8 mouse cellular contexts compared by ENCODE assay signal in genomic region chr2:112262779-112263295, GRCm38 (mm10). TPM values are rescaled to one million over a fixed set of nuclear protein-coding genes. Genes with fewer than 3 reads are reported as not detected.
DNase-seq lines count a peak whose midpoint lies in the region; ATAC-seq and TF ChIP-seq lines count a peak whose summit lies in the region.

No protein-coding gene starts in this region.

- H3K9ac ChIP-seq in heart, embryonic 15.5 days = peak overlapping the region; percentile 69
- H3K9ac ChIP-seq in ES-E14 (ENCODE audit: insufficient read depth, low read depth, low read length, poor library complexity, severe bottlenecking) = peak overlapping the region; percentile 94
- peak overlapping the region; percentile 59; the same call in 1 of the 2 replicates for H3K9ac ChIP-seq in forebrain, embryonic 11.5 days (ENCODE audit: low read length)
- peak overlapping the region; percentile 76 for H3K9ac ChIP-seq in liver, embryonic 13.5 days

- peak overlapping the region; percentile 80 for H3K4me2 ChIP-seq in heart, embryonic 15.5 days
- H3K4me2 ChIP-seq in forebrain, embryonic 11.5 days (ENCODE audit: low read depth, low read length, severe bottlenecking) = peak overlapping the region; percentile 61
- H3K4me2 ChIP-seq in liver, embryonic 13.5 days = peak overlapping the region; percentile 75

- H3K27ac ChIP-seq in heart, embryonic 15.5 days = no peak overlapping the region
- no peak overlapping the region for H3K27ac ChIP-seq in ES-E14 (ENCODE audit: insufficient read depth, low read depth, low read length, poor library complexity, severe bottlenecking)
- no peak overlapping the region for H3K27ac ChIP-seq in forebrain, embryonic 11.5 days (ENCODE audit: low read depth, low read length)
- peak overlapping the region; percentile 81 for H3K27ac ChIP-seq in liver, embryonic 13.5 days

- no peak for DNase-seq in heart, adult 18-20 months
- no peak for DNase-seq in ES-E14 (ENCODE audit: low read depth, low spot score)
- no peak for DNase-seq in forebrain, embryonic 11.5 days (ENCODE audit: low spot score)
- peak; percentile 34 for DNase-seq in liver, embryonic 13.5 days
- DNase-seq in gastrocnemius, postnatal 4 days (ENCODE audit: low spot score in 2 of 2) = no peak
- no peak for DNase-seq in right cerebral cortex, adult 2 months (ENCODE audit: low spot score in 2 of 2)
- DNase-seq in adrenal gland, postnatal 25 days = no peak

- no peaks in the 10 kb centered on the region for H3K9me3 ChIP-seq in heart, embryonic 15.5 days (replicated peaks)
- no peaks in the 10 kb centered on the region for H3K9me3 ChIP-seq in ES-E14 (ENCODE audit: control insufficient read depth, insufficient read depth, low read depth, low read length)
- no peaks in the 10 kb centered on the region for H3K9me3 ChIP-seq in forebrain, embryonic 11.5 days (ENCODE audit: control insufficient read depth, low read length)
- H3K9me3 ChIP-seq in liver, embryonic 13.5 days (replicated peaks) = no peaks in the 10 kb centered on the region

- ATAC-seq in heart, embryonic 15.5 days (replicated peaks; ENCODE audit: insufficient number of reproducible peaks, insufficient read depth, low FRiP score, low read depth) = no peak
- ATAC-seq in forebrain, embryonic 11.5 days (replicated peaks; ENCODE audit: low FRiP score) = no peak
- ATAC-seq in liver, embryonic 13.5 days (ENCODE audit: low read depth) = no peak

- in situ Hi-C loops in ES-E14 (cut with MboI; ENCODE audit: low sequenced_read_pairs in 2 of 2, unreplicated experiment in 2 of 2) = no loop called here

- H3K27me3 ChIP-seq in heart, embryonic 15.5 days = no peaks in the 10 kb centered on the region
- no peaks in the 10 kb centered on the region for H3K27me3 ChIP-seq in forebrain, embryonic 11.5 days (ENCODE audit: control insufficient read depth, insufficient read depth, low read length)
- H3K27me3 ChIP-seq in liver, embryonic 13.5 days = no peaks in the 10 kb centered on the region

- H3K4me1 ChIP-seq in heart, embryonic 15.5 days (replicated peaks) = peaks cover 14% of the 10 kb centered on the region
- H3K4me1 ChIP-seq in ES-E14 (ENCODE audit: control insufficient read depth in 2 of 2, insufficient read depth in 2 of 2, low read length in 2 of 2, poor library complexity in 1 of 2) = no peaks in the 10 kb centered on the region; a peak in 1 of 4 replicates
- H3K4me1 ChIP-seq in forebrain, embryonic 11.5 days (replicated peaks; ENCODE audit: control insufficient read depth, insufficient read depth, low read length) = 0 out of 2 replicates have a peak, but pooled peaks cover 2% of the 10 kb centered on the region
- peaks cover 46% of the 10 kb centered on the region for H3K4me1 ChIP-seq in liver, embryonic 13.5 days (replicated peaks)

- no peaks in the 10 kb centered on the region for H3K36me3 ChIP-seq in heart, embryonic 15.5 days
- peaks cover 3% of the 10 kb centered on the region; the same call in 1 of the 2 replicates for H3K36me3 ChIP-seq in ES-E14 (ENCODE audit: control insufficient read depth, insufficient read depth, low read length, poor library complexity, severe bottlenecking)
- no peaks in the 10 kb centered on the region for H3K36me3 ChIP-seq in forebrain, embryonic 11.5 days (ENCODE audit: control insufficient read depth, insufficient read depth, low read length)
- no peaks in the 10 kb centered on the region for H3K36me3 ChIP-seq in liver, embryonic 13.5 days

- 30% methylated on average over 4 of the region's 4 CpGs for WGBS in heart, embryonic 15.5 days
- 36% methylated on average over 4 of the region's 4 CpGs for WGBS in forebrain, embryonic 11.5 days
- WGBS in liver, embryonic 13.5 days (ENCODE audit: insufficient replicate concordance) = 23% methylated on average over 4 of the region's 4 CpGs

- H3K4me3 ChIP-seq in heart, embryonic 15.5 days = peak overlapping the region; percentile 81
- H3K4me3 ChIP-seq in ES-E14 (ENCODE audit: insufficient read depth in 1 of 2, low read depth in 1 of 2, low read length in 2 of 2, poor library complexity in 1 of 2, severe bottlenecking in 1 of 2) = peak overlapping the region; percentile 79 to 97
- peak overlapping the region; percentile 57 for H3K4me3 ChIP-seq in forebrain, embryonic 11.5 days (ENCODE audit: low read depth, low read length)
- peak overlapping the region; percentile 71 for H3K4me3 ChIP-seq in liver, embryonic 13.5 days (replicated peaks)

TF ChIP-seq in ES-E14, 5 proteins besides CTCF, POLR2A, EP300 and RAD21:
- no peak for TF ChIP-seq CHD2 (IDR thresholded peaks at IDR 0.05; ENCODE audit: low read depth, low read length)
- no peak for TF ChIP-seq HCFC1 (IDR thresholded peaks at IDR 0.05; ENCODE audit: borderline replicate concordance, insufficient read depth, low read length)
- TF ChIP-seq ZNF384 (IDR thresholded peaks at IDR 0.05; ENCODE audit: low read depth, low read length) = no peak
- TF ChIP-seq MAFK (IDR thresholded peaks at IDR 0.05; ENCODE audit: insufficient read depth, low read depth, low read length) = no peak
- no peak for TF ChIP-seq ZC3H11A (IDR thresholded peaks at IDR 0.05; ENCODE audit: borderline replicate concordance, low read depth, low read length)

RNA-seq across cellular contexts. Expression of gene Nop10, which starts 1.1 kb away (rescaled TPM):
- 159 and 160 TPM in 2 replicates for polyA plus RNA-seq in heart, embryonic 15.5 days (2015; fragmentation: Nextera tagmentation; extraction: Ambion mirVana)
- 10 to 100 TPM; 50.8 to 66.0 TPM for total RNA-seq in heart, adult 18-20 months (2021)
- total RNA-seq in ES-E14 (2012; rRNA removed) = 308 and 339 TPM in 2 replicates
- 157 and 176 TPM in 2 replicates for polyA plus RNA-seq in forebrain, embryonic 11.5 days (2014; fragmentation: Nextera tagmentation; extraction: Ambion mirVana)
- polyA plus RNA-seq in liver, embryonic 13.5 days (2015; fragmentation: Nextera tagmentation; extraction: Ambion mirVana) = 199 and 208 TPM in 2 replicates
- total RNA-seq in gastrocnemius, postnatal 4 days (2021) = 10 to 100 TPM; 51.2 to 52.0 TPM
- total RNA-seq in adrenal gland, postnatal 25 days (2021) = 134 and 135 TPM in 2 replicates

RNA-seq across cellular contexts. Expression of gene Slc12a6, which starts 2.8 kb away (rescaled TPM):
- polyA plus RNA-seq in heart, embryonic 15.5 days (2015; fragmentation: Nextera tagmentation; extraction: Ambion mirVana) = 9.6 and 11.4 TPM in 2 replicates
- total RNA-seq in heart, adult 18-20 months (2021) = 10 to 100 TPM; 26.5 to 31.5 TPM
- 20.7 and 29.2 TPM in 2 replicates for total RNA-seq in ES-E14 (2012; rRNA removed)
- polyA plus RNA-seq in forebrain, embryonic 11.5 days (2014; fragmentation: Nextera tagmentation; extraction: Ambion mirVana) = 16.0 and 16.2 TPM in 2 replicates
- 3.6 and 3.9 TPM in 2 replicates for polyA plus RNA-seq in liver, embryonic 13.5 days (2015; fragmentation: Nextera tagmentation; extraction: Ambion mirVana)
- total RNA-seq in gastrocnemius, postnatal 4 days (2021) = 10 to 100 TPM; 41.1 to 50.6 TPM
- 43.4 and 52.9 TPM in 2 replicates for total RNA-seq in adrenal gland, postnatal 25 days (2021)

RNA-seq across cellular contexts. Expression of gene Gm21985, which starts 3.3 kb away (rescaled TPM):
- polyA plus RNA-seq in heart, embryonic 15.5 days (2015; fragmentation: Nextera tagmentation; extraction: Ambion mirVana) = not detected in 2 replicates
- total RNA-seq in heart, adult 18-20 months (2021) = 1 to 10 TPM; 1.1 to 1.4 TPM
- 0.69 and 0.98 TPM in 2 replicates for total RNA-seq in ES-E14 (2012; rRNA removed)
- 0.09 TPM in 1 of 2 replicates, not detected in the other for polyA plus RNA-seq in forebrain, embryonic 11.5 days (2014; fragmentation: Nextera tagmentation; extraction: Ambion mirVana)
- not detected in 2 replicates for polyA plus RNA-seq in liver, embryonic 13.5 days (2015; fragmentation: Nextera tagmentation; extraction: Ambion mirVana)
- not detected for total RNA-seq in gastrocnemius, postnatal 4 days (2021)
- total RNA-seq in adrenal gland, postnatal 25 days (2021) = not detected in 2 replicates

RNA-seq across cellular contexts. Expression of gene Nutm1, which starts 3.7 kb away (rescaled TPM):
- not detected in 2 replicates for polyA plus RNA-seq in heart, embryonic 15.5 days (2015; fragmentation: Nextera tagmentation; extraction: Ambion mirVana)
- total RNA-seq in heart, adult 18-20 months (2021) = not detected
- not detected in 2 replicates for total RNA-seq in ES-E14 (2012; rRNA removed)
- 0.05 TPM in 1 of 2 replicates, not detected in the other for polyA plus RNA-seq in forebrain, embryonic 11.5 days (2014; fragmentation: Nextera tagmentation; extraction: Ambion mirVana)
- not detected in 2 replicates for polyA plus RNA-seq in liver, embryonic 13.5 days (2015; fragmentation: Nextera tagmentation; extraction: Ambion mirVana)
- total RNA-seq in gastrocnemius, postnatal 4 days (2021) = not detected
- not detected in 2 replicates for total RNA-seq in adrenal gland, postnatal 25 days (2021)

RNA-seq across cellular contexts. Expression of gene Lpcat4, which starts 23.6 kb away (rescaled TPM):
- polyA plus RNA-seq in heart, embryonic 15.5 days (2015; fragmentation: Nextera tagmentation; extraction: Ambion mirVana) = 10.4 and 11.9 TPM in 2 replicates
- total RNA-seq in heart, adult 18-20 months (2021) = 1 to 10 TPM; 2.0 to 3.0 TPM
- total RNA-seq in ES-E14 (2012; rRNA removed) = 15.8 and 25.0 TPM in 2 replicates
- 12.9 and 14.2 TPM in 2 replicates for polyA plus RNA-seq in forebrain, embryonic 11.5 days (2014; fragmentation: Nextera tagmentation; extraction: Ambion mirVana)
- 2.7 and 2.8 TPM in 2 replicates for polyA plus RNA-seq in liver, embryonic 13.5 days (2015; fragmentation: Nextera tagmentation; extraction: Ambion mirVana)
- total RNA-seq in gastrocnemius, postnatal 4 days (2021) = 1 to 10 TPM; 5.0 to 5.5 TPM
- 6.0 and 10.4 TPM in 2 replicates for total RNA-seq in adrenal gland, postnatal 25 days (2021)
